Mouse (Mus musculus): ENCODE results near the gene Zfp456. TPM values are rescaled to one million over a fixed set of nuclear protein-coding genes. Genes with fewer than 3 reads are reported as not detected.

Gene Zfp456
- polyA plus RNA-seq, 1 experiment from 2014 or later: 0.52 TPM

DNA sequence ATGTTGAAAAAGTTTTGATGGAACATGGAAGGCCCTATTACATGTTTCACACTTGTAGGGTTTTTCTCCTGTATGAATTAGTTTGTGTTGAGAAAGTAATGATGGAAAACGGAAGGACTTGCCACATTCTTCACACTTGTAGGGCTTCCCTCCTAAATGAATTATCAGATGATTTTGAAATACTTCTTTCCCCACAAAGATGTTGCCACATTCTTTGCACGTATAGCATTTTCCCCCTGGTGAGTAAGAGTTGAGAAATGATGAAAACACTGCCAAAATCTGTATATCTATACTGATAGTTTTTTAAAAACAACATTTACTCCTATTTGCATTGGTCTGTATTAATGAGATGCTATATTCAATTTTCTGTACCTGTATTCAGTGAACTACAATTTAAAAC is 32.2 kb downstream of the Zfp456 start:
- H3K27ac ChIP-seq: no peak overlapping the region
- no peak for ATAC-seq
- H3K4me2 ChIP-seq (replicated peaks): no peak overlapping the region
- H3K4me1 ChIP-seq (replicated peaks): no peaks in the 10 kb centered on the region
- H3K9ac ChIP-seq (replicated peaks): no peak overlapping the region
- H3K4me3 ChIP-seq (replicated peaks): no peak overlapping the region
- H3K36me3 ChIP-seq: peaks cover 2% of the 10 kb centered on the region
- H3K9me3 ChIP-seq: no peaks in the 10 kb centered on the region
- WGBS: 91% methylated on average over 2 of the region's 2 CpGs
- H3K27me3 ChIP-seq: no peaks in the 10 kb centered on the region

DNA sequence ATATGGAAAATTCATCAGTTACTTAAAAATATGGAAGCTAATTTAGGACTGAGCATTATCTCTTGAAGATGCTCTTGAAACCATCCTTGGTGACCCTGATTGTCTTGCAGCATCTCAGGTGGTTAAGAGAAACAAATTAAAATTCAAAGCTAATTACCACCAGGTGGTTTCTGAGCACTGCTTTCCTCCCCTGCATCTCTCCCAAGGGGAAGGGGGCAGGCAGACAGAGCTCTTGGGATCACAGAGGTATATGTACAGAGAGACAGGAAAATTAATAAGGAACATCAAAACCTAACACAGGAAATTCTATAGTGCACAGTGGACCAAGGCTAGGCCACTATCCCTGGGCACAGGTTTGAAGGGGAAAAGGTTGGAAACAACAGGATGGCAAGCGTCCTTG is 42.7 kb downstream of the Zfp456 start:
- Histone ChIP-seq H3K9ac (replicated peaks) (peak overlapping the region; percentile 56), H3K9me3 (no peaks in the 10 kb centered on the region), H3K36me3 (no peaks in the 10 kb centered on the region), H3K27me3 (no peaks in the 10 kb centered on the region), H3K4me2 (replicated peaks) (peak overlapping the region; percentile 70), H3K4me1 (replicated peaks) (peaks cover 10% of the 10 kb centered on the region), H3K27ac (no peak overlapping the region), H3K4me3 (replicated peaks) (peak overlapping the region; percentile 51)
- WGBS: 73% methylated on average over 1 of the region's 1 CpGs
- peak; percentile 57 for ATAC-seq

DNA sequence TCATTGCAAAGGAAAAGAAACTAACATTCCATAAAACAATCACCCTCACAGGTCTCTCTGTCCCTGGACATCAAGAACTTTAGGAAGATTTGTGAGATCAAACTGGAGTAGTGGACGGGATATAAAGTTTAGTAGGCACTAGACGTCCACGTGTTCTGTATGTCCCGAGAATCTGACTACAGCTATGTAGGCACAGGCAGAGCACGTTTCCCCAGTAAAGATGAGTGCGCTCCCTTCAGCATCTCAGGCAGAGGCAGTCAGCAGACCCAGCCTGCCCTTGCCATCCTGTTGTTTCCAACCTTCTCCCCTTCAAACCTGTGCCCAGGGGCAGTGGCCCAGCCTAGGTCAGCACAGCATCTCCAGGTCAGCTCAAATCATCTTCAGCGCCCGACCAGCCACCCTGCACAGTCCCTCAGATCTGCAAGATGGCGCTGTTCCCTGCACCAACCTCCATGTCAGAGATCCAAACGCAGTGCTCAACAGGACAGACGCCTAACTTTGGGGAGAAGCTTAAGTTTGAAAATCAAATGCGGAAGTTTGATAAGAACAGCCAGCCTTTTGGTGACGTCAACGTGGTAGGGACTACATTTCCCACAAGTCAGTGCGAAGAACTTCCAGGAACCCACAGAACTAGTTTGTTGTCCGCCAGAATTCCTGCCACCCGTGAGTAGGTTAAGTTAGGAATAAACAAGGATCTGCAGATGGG is 43.4 kb downstream of the Zfp456 start, which contains the start of gene Zfp595:
TSS of gene Zfp595 (minus strand) at position 552 of the 706 bp plus-strand sequence.
- peak within 1 kb of the TSS; percentile 63 for H3K9ac ChIP-seq (replicated peaks)
- H3K9me3 ChIP-seq: no peaks in the 10 kb centered on the region
- H3K36me3 ChIP-seq: no peaks in the 10 kb centered on the region
- ATAC-seq: peak; percentile 93
- peaks cover 10% of the 10 kb centered on the region for H3K4me1 ChIP-seq (replicated peaks)
- H3K27ac ChIP-seq: no peak within 1 kb of the TSS
- H3K4me3 ChIP-seq (replicated peaks): peak within 1 kb of the TSS; percentile 51
- WGBS: 16% methylated on average over 17 of the region's 17 CpGs
- peak within 1 kb of the TSS; percentile 70 for H3K4me2 ChIP-seq (replicated peaks)
- H3K27me3 ChIP-seq: no peaks in the 10 kb centered on the region

Other genes starting within 250 kb of the Zfp456 start
- 5.8 and 6.9 TPM in 2 replicates for gene Rsl1, start 202.6 kb downstream of the Zfp456 start, polyA plus RNA-seq (2015; fragmentation: Nextera tagmentation; extraction: Ambion mirVana)
- gene Zfp455, start 181.3 kb downstream of the Zfp456 start, polyA plus RNA-seq (2015; fragmentation: Nextera tagmentation; extraction: Ambion mirVana): 2.0 and 2.4 TPM in 2 replicates
- gene Zfp458, start 97.3 kb downstream of the Zfp456 start, polyA plus RNA-seq (2015; fragmentation: Nextera tagmentation; extraction: Ambion mirVana): 5.3 and 5.5 TPM in 2 replicates
- gene Zfp457, start 69.3 kb downstream of the Zfp456 start, polyA plus RNA-seq (2015; fragmentation: Nextera tagmentation; extraction: Ambion mirVana): 1.5 and 1.6 TPM in 2 replicates
- 1.4 and 1.7 TPM in 2 replicates for gene Zfp595, start 43.2 kb downstream of the Zfp456 start, polyA plus RNA-seq (2015; fragmentation: Nextera tagmentation; extraction: Ambion mirVana)
- gene Gm28044, start 15.3 kb downstream of the Zfp456 start, polyA plus RNA-seq (2015; fragmentation: Nextera tagmentation; extraction: Ambion mirVana): not detected in 2 replicates
- 0.61 and 0.79 TPM in 2 replicates for gene Zfp953, start 15.2 kb downstream of the Zfp456 start, polyA plus RNA-seq (2015; fragmentation: Nextera tagmentation; extraction: Ambion mirVana)
- gene Gm28041, start 77 bp downstream of the Zfp456 start, polyA plus RNA-seq (2015; fragmentation: Nextera tagmentation; extraction: Ambion mirVana): 0.44 TPM in 1 of 2 replicates, not detected in the other
- gene Zfp429, start 24.0 kb upstream of the Zfp456 start, polyA plus RNA-seq (2015; fragmentation: Nextera tagmentation; extraction: Ambion mirVana): 4.0 and 5.2 TPM in 2 replicates
- gene Zfp459, start 45.6 kb upstream of the Zfp456 start, polyA plus RNA-seq (2015; fragmentation: Nextera tagmentation; extraction: Ambion mirVana): 0.58 and 0.86 TPM in 2 replicates
- gene Zfp874a, start 75.8 kb upstream of the Zfp456 start, polyA plus RNA-seq (2015; fragmentation: Nextera tagmentation; extraction: Ambion mirVana): 5.2 and 7.3 TPM in 2 replicates
- gene Zfp874b, start 108.4 kb upstream of the Zfp456 start, polyA plus RNA-seq (2015; fragmentation: Nextera tagmentation; extraction: Ambion mirVana): 2.3 and 2.4 TPM in 2 replicates
- gene Zfp58, start 124.7 kb upstream of the Zfp456 start, polyA plus RNA-seq (2015; fragmentation: Nextera tagmentation; extraction: Ambion mirVana): 15.1 and 16.0 TPM in 2 replicates
- gene Gm26965, start 150.3 kb upstream of the Zfp456 start, polyA plus RNA-seq (2015; fragmentation: Nextera tagmentation; extraction: Ambion mirVana): not detected in 2 replicates
- gene Zfp87, start 150.4 kb upstream of the Zfp456 start, polyA plus RNA-seq (2015; fragmentation: Nextera tagmentation; extraction: Ambion mirVana): 35.4 and 38.7 TPM in 2 replicates
- 16.2 and 17.1 TPM in 2 replicates for gene Zfp748, start 178.0 kb upstream of the Zfp456 start, polyA plus RNA-seq (2015; fragmentation: Nextera tagmentation; extraction: Ambion mirVana)
- gene Zfp729b, start 233.9 kb upstream of the Zfp456 start, polyA plus RNA-seq (2015; fragmentation: Nextera tagmentation; extraction: Ambion mirVana): 4.5 and 4.6 TPM in 2 replicates